8 mouse cellular contexts compared by ENCODE assay signal in the genomic region with DNA sequence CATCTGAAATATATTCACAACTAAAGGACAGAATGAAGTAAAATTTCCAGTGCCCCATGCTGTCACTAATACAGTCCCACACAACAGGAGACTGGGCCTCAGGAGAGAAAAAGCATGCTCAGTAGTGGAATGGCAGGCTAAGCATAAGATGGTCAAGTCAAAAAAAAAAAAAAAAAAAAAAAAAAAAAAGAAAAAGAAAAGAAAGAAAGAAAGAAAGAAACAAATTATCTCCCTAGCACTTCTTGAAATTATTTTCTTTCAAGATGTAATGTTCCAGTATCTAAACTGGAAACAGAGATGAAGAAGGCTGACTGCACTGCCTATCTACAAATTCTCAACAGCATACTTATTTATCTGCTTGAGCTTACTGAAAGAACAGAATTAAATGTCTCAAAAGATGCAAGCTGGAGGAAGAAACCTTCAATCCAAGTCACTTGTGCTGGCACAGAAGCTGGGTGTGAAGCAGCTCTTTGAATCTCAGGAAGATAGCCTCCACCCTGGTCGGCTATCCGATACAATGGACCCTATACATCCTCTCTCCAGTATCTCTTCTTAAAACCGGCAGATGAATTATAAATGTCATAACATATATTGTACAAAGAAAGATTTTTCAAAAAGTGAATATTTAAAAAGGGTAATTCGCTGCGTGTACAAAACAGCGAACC. TPM values are rescaled to one million over a fixed set of nuclear protein-coding genes. Genes with fewer than 3 reads are reported as not detected.
DNase-seq lines count a peak whose midpoint lies in the region; ATAC-seq and TF ChIP-seq lines count a peak whose summit lies in the region.

No protein-coding gene starts in this region.

- 19% methylated on average over 6 of the region's 6 CpGs for WGBS in embryonic facial prominence, embryonic 11.5 days
- 13% methylated on average over 6 of the region's 6 CpGs for WGBS in intestine, embryonic 15.5 days
- 15% methylated on average over 6 of the region's 6 CpGs for WGBS in neural tube, embryonic 12.5 days

- no peaks in the 10 kb centered on the region for H3K4me1 ChIP-seq in embryonic facial prominence, embryonic 11.5 days (ENCODE audit: control insufficient read depth, insufficient read depth, low read length)
- 0 out of 2 replicates have a peak, but pooled peaks cover 2% of the 10 kb centered on the region for H3K4me1 ChIP-seq in intestine, embryonic 15.5 days (replicated peaks)
- no peaks in the 10 kb centered on the region for H3K4me1 ChIP-seq in neural tube, embryonic 12.5 days

- H3K27me3 ChIP-seq in embryonic facial prominence, embryonic 11.5 days (ENCODE audit: control insufficient read depth, insufficient read depth, low read length) = no peaks in the 10 kb centered on the region
- no peaks in the 10 kb centered on the region for H3K27me3 ChIP-seq in intestine, embryonic 15.5 days (replicated peaks)
- H3K27me3 ChIP-seq in neural tube, embryonic 12.5 days (replicated peaks) = no peaks in the 10 kb centered on the region

- no peaks in the 10 kb centered on the region for H3K36me3 ChIP-seq in embryonic facial prominence, embryonic 11.5 days (replicated peaks; ENCODE audit: control insufficient read depth, insufficient read depth, low read depth, low read length)
- no peaks in the 10 kb centered on the region for H3K36me3 ChIP-seq in intestine, embryonic 15.5 days
- H3K36me3 ChIP-seq in neural tube, embryonic 12.5 days = no peaks in the 10 kb centered on the region

- peak overlapping the region; percentile 59 for H3K4me3 ChIP-seq in left cerebral cortex, adult 2 months
- no peak overlapping the region for H3K4me3 ChIP-seq in embryonic facial prominence, embryonic 11.5 days (ENCODE audit: low read depth, low read length)
- H3K4me3 ChIP-seq in intestine, embryonic 15.5 days (replicated peaks) = peak overlapping the region; percentile 82; the same call in 1 of the 2 replicates
- H3K4me3 ChIP-seq in neural tube, embryonic 12.5 days = peak overlapping the region; percentile 67; the same call in 1 of the 2 replicates

- intact Hi-C loops in left cerebral cortex, adult 2 months (cut with DNase I) = no loop called here
- intact Hi-C loops in left cerebral cortex, postnatal 10 days (cut with DNase I) = loop anchor here (2.0 to 10.0 kb wide), 2 partner anchors 132 to 194 kb away; a partner anchor contains a TSS
- intact Hi-C loops in gastrocnemius, postnatal 36 days (cut with DNase I) = no loop called here

- DNase-seq in left cerebral cortex, adult 2 months (ENCODE audit: extremely low spot score in 1 of 2, low spot score in 2 of 2) = no peak
- DNase-seq in left cerebral cortex, postnatal 10 days (ENCODE audit: extremely low spot score in 1 of 2, low spot score in 2 of 2) = no peak
- peak; percentile 3 for DNase-seq in embryonic facial prominence, embryonic 11.5 days (ENCODE audit: low spot score)
- no peak for DNase-seq in gastrocnemius, postnatal 36 days
- no peak for DNase-seq in adrenal gland, postnatal 25 days
- no peak for DNase-seq in retina, embryonic 14.5 days (ENCODE audit: low spot score)

- no peak overlapping the region for H3K9ac ChIP-seq in embryonic facial prominence, embryonic 11.5 days (replicated peaks; ENCODE audit: low read length)
- no peak overlapping the region for H3K9ac ChIP-seq in intestine, embryonic 15.5 days
- H3K9ac ChIP-seq in neural tube, embryonic 12.5 days = 0 out of 2 replicates have a peak overlapping the region, but pooled peaks have one; percentile 35

- peak overlapping the region; percentile 88 for H3K27ac ChIP-seq in left cerebral cortex, adult 2 months
- no peak overlapping the region for H3K27ac ChIP-seq in embryonic facial prominence, embryonic 11.5 days (replicated peaks; ENCODE audit: low read depth, low read length)
- no peak overlapping the region for H3K27ac ChIP-seq in intestine, embryonic 15.5 days
- no peak overlapping the region for H3K27ac ChIP-seq in neural tube, embryonic 12.5 days

- ATAC-seq in embryonic facial prominence, embryonic 11.5 days (replicated peaks; ENCODE audit: insufficient number of reproducible peaks, low FRiP score, low TSS enrichment, low read depth) = no peak
- ATAC-seq in intestine, embryonic 15.5 days = no peak
- ATAC-seq in neural tube, embryonic 12.5 days (ENCODE audit: low FRiP score, low read depth) = no peak

- no peaks in the 10 kb centered on the region for H3K9me3 ChIP-seq in embryonic facial prominence, embryonic 11.5 days (replicated peaks; ENCODE audit: control insufficient read depth, low read length)
- H3K9me3 ChIP-seq in intestine, embryonic 15.5 days = no peaks in the 10 kb centered on the region
- H3K9me3 ChIP-seq in neural tube, embryonic 12.5 days = no peaks in the 10 kb centered on the region

- no peak for TF ChIP-seq CTCF in left cerebral cortex, adult 2 months (IDR thresholded peaks at IDR 0.05)

- H3K4me2 ChIP-seq in embryonic facial prominence, embryonic 11.5 days (ENCODE audit: low read depth, low read length) = no peak overlapping the region; the same call in 1 of the 2 replicates
- peak overlapping the region; percentile 73 for H3K4me2 ChIP-seq in intestine, embryonic 15.5 days (replicated peaks)
- peak overlapping the region; percentile 77 for H3K4me2 ChIP-seq in neural tube, embryonic 12.5 days (replicated peaks)

RNA-seq across cellular contexts. Expression of a gene that starts 1.6 kb away (rescaled TPM):
- 10 to 100 TPM; 35.3 to 39.2 TPM for total RNA-seq in left cerebral cortex, adult 2 months (2021)
- 10 to 100 TPM; 28.3 to 29.3 TPM for total RNA-seq in left cerebral cortex, postnatal 10 days (2021)
- polyA plus RNA-seq in embryonic facial prominence, embryonic 11.5 days (2014; fragmentation: Nextera tagmentation; extraction: Ambion mirVana) = 6.3 TPM in 2 replicates
- 14.6 and 16.3 TPM in 2 replicates for polyA plus RNA-seq in intestine, embryonic 15.5 days (2015; fragmentation: Nextera tagmentation; extraction: Ambion mirVana)
- polyA plus RNA-seq in neural tube, embryonic 12.5 days (2016; fragmentation: Nextera tagmentation; extraction: Ambion mirVana) = 8.8 and 11.6 TPM in 2 replicates
- total RNA-seq in gastrocnemius, postnatal 36 days (2021) = 10 to 100 TPM in 1 of 2 experiments, 1 to 10 TPM in 1; 9.3 to 11.7 TPM
- 60.6 and 66.3 TPM in 2 replicates for total RNA-seq in adrenal gland, postnatal 25 days (2021)
